ENCODE assay signal across 10 mouse cellular contexts in the genomic region with DNA sequence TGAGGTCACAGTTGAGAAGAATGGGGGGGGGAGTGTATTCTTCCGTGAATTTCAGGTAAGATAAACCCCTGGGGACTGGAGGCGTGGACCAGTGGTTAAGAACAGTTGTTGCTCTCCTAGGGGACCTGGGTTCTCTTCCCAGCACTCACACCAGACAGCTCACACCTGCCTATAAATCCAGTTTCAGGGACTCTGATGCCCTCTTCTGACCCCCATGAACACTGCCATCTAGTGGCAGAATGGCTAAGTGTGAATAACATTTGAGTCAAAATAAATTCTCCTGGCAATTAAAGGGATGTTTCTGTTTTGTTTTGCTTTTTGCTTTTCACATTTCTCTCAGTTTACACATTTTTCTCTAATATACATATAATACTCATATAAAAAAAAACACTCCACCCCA.
DNase-seq lines count a peak whose midpoint lies in the region; ATAC-seq and TF ChIP-seq lines count a peak whose summit lies in the region.
"Had no signal": no experiment of that assay in that cellular context is flagged by ENCODE, and none has a peak within 500 bp of the region (broad histone marks: within the 10 kb centered on the region; RNA-seq: fewer than 3 reads in every experiment).

No protein-coding gene starts in this region.

- no peak for ATAC-seq in midbrain, postnatal 0 days (ENCODE audit: low FRiP score)
- no peak for ATAC-seq in midbrain, embryonic 15.5 days (replicated peaks)
- no peak for ATAC-seq in forebrain, embryonic 16.5 days

- peak; percentile 37 for DNase-seq in adrenal gland, postnatal 14 days
- DNase-seq in adrenal gland, postnatal 10 days: no peak
- no peak for DNase-seq in midbrain, postnatal 0 days (ENCODE audit: low spot score)
- DNase-seq in c-Kit-positive CD71-positive TER-119-positive erythroid progenitor cells, embryonic 14.5 days (ENCODE audit: low spot score): peak; percentile 39
- no peak for DNase-seq in heart, postnatal 36 days

- 58% methylated on average over 2 of the region's 2 CpGs for WGBS in midbrain, postnatal 0 days
- WGBS in midbrain, embryonic 15.5 days: 61% methylated on average over 2 of the region's 2 CpGs
- 63% methylated on average over 2 of the region's 2 CpGs for WGBS in small intestine, adult 2 months
- 55% methylated on average over 2 of the region's 2 CpGs for WGBS in forebrain, embryonic 16.5 days

- H3K36me3 ChIP-seq in midbrain, postnatal 0 days (ENCODE audit: insufficient read depth, low read length): no peaks in the 10 kb centered on the region
- H3K36me3 ChIP-seq in midbrain, embryonic 15.5 days (replicated peaks): no peaks in the 10 kb centered on the region
- peaks cover 4% of the 10 kb centered on the region for H3K36me3 ChIP-seq in small intestine, adult 2 months (ENCODE audit: control insufficient read depth, insufficient read depth, low read length)
- H3K36me3 ChIP-seq in forebrain, embryonic 16.5 days (ENCODE audit: control insufficient read depth, insufficient read depth): no peaks in the 10 kb centered on the region
- H3K36me3 ChIP-seq: limb, embryonic 12.5 days; neural tube, embryonic 12.5 days had no signal

- no peak overlapping the region for H3K9ac ChIP-seq in midbrain, postnatal 0 days (replicated peaks; ENCODE audit: low read length, poor library complexity, severe bottlenecking)
- H3K9ac ChIP-seq in midbrain, embryonic 15.5 days: no peak overlapping the region
- no peak overlapping the region for H3K9ac ChIP-seq in forebrain, embryonic 16.5 days (replicated peaks; ENCODE audit: low read depth, low read length)
- H3K9ac ChIP-seq: limb, embryonic 12.5 days; neural tube, embryonic 12.5 days had no signal

- no peaks in the 10 kb centered on the region for H3K4me1 ChIP-seq in midbrain, postnatal 0 days (ENCODE audit: insufficient read depth, low read length)
- H3K4me1 ChIP-seq in midbrain, embryonic 15.5 days: peaks cover 4% of the 10 kb centered on the region
- H3K4me1 ChIP-seq in small intestine, adult 2 months (ENCODE audit: control insufficient read depth, insufficient read depth, insufficient read length, low read length): peaks cover 27% of the 10 kb centered on the region
- peaks cover 5% of the 10 kb centered on the region; the same call in 1 of the 2 replicates for H3K4me1 ChIP-seq in forebrain, embryonic 16.5 days (replicated peaks; ENCODE audit: control insufficient read depth, insufficient read depth, low read length)

- H3K27me3 ChIP-seq in midbrain, postnatal 0 days (ENCODE audit: insufficient read depth, low read length): no peaks in the 10 kb centered on the region
- H3K27me3 ChIP-seq in midbrain, embryonic 15.5 days (replicated peaks): no peaks in the 10 kb centered on the region
- H3K27me3 ChIP-seq in small intestine, adult 2 months (ENCODE audit: control insufficient read depth, insufficient read depth, low read length): no peaks in the 10 kb centered on the region
- no peaks in the 10 kb centered on the region for H3K27me3 ChIP-seq in forebrain, embryonic 16.5 days (replicated peaks; ENCODE audit: control insufficient read depth, insufficient read depth, low read length)
- H3K27me3 ChIP-seq: limb, embryonic 12.5 days; neural tube, embryonic 12.5 days had no signal

- no peak overlapping the region for H3K27ac ChIP-seq in midbrain, postnatal 0 days (ENCODE audit: low read depth, low read length)
- H3K27ac ChIP-seq in midbrain, embryonic 15.5 days: no peak overlapping the region
- H3K27ac ChIP-seq in small intestine, adult 2 months (ENCODE audit: insufficient read depth, low read depth, low read length): no peak overlapping the region
- H3K27ac ChIP-seq in forebrain, embryonic 16.5 days (ENCODE audit: low read length): no peak overlapping the region
- H3K27ac ChIP-seq: limb, embryonic 12.5 days; neural tube, embryonic 12.5 days had no signal

- no peaks in the 10 kb centered on the region for H3K9me3 ChIP-seq in midbrain, postnatal 0 days (ENCODE audit: low read length)
- no peaks in the 10 kb centered on the region for H3K9me3 ChIP-seq in midbrain, embryonic 15.5 days
- H3K9me3 ChIP-seq in forebrain, embryonic 16.5 days (ENCODE audit: control insufficient read depth, low read length): no peaks in the 10 kb centered on the region
- H3K9me3 ChIP-seq: limb, embryonic 12.5 days; neural tube, embryonic 12.5 days had no signal

- H3K4me3 ChIP-seq in midbrain, postnatal 0 days (ENCODE audit: low read depth, low read length): no peak overlapping the region
- no peak overlapping the region for H3K4me3 ChIP-seq in midbrain, embryonic 15.5 days
- H3K4me3 ChIP-seq in small intestine, adult 2 months (ENCODE audit: low read depth, low read length): no peak overlapping the region
- H3K4me3 ChIP-seq in forebrain, embryonic 16.5 days (replicated peaks; ENCODE audit: low read length): no peak overlapping the region
- H3K4me3 ChIP-seq: limb, embryonic 12.5 days; neural tube, embryonic 12.5 days had no signal

- TF ChIP-seq CTCF in midbrain, postnatal 0 days (IDR thresholded peaks at IDR 0.05): peak; percentile 65
- TF ChIP-seq CTCF in small intestine, adult 2 months (IDR thresholded peaks at IDR 0.05; ENCODE audit: extremely low read depth, insufficient read length, insufficient replicate concordance, low read depth, low read length): peak; percentile 58; the same call in 1 of the 2 replicates

- intact Hi-C loops in heart, postnatal 36 days (cut with DNase I): loop anchor here (2.0 to 10.0 kb wide), 2 partner anchors 171 to 583 kb away; no protein-coding TSS in a partner anchor

- TF ChIP-seq POLR2A in small intestine, adult 2 months (IDR thresholded peaks at IDR 0.05; ENCODE audit: low read depth, low read length): no peak

- no peak overlapping the region for H3K4me2 ChIP-seq in midbrain, postnatal 0 days (ENCODE audit: low read depth, low read length, poor library complexity, severe bottlenecking)
- H3K4me2 ChIP-seq in midbrain, embryonic 15.5 days: no peak overlapping the region
- no peak overlapping the region for H3K4me2 ChIP-seq in forebrain, embryonic 16.5 days (ENCODE audit: low read length)
- H3K4me2 ChIP-seq: limb, embryonic 12.5 days; neural tube, embryonic 12.5 days had no signal

Comparison
In these comparisons a context has a peak if more than half of its experiments do, and no peak if none do; other contexts are left out.
1. DNase-seq: peak in adrenal gland, postnatal 14 days (single experiment) and c-Kit-positive CD71-positive TER-119-positive erythroid progenitor cells, embryonic 14.5 days (single experiment); none in adrenal gland, postnatal 10 days (single experiment), midbrain, postnatal 0 days (single experiment) and heart, postnatal 36 days (0 of 2).